Mouse (Mus musculus) monocyte, adult 2 months (primary cell): ENCODE results near the gene Unc80.
"Not testable (repeated sequence)": the region's sequence is repeated elsewhere in the genome, so short reads cannot be mapped to it uniquely, and the experiment has no call there.

Experiments used
- DNase-seq, 2 experiments: peaks; one replicate each; pipeline ENCODE4 v3.0.0; 2022; ENCODE audit warnings: low spot score in 2 of 2, low read depth in 1 of 2

Unc80 gene

DNA sequence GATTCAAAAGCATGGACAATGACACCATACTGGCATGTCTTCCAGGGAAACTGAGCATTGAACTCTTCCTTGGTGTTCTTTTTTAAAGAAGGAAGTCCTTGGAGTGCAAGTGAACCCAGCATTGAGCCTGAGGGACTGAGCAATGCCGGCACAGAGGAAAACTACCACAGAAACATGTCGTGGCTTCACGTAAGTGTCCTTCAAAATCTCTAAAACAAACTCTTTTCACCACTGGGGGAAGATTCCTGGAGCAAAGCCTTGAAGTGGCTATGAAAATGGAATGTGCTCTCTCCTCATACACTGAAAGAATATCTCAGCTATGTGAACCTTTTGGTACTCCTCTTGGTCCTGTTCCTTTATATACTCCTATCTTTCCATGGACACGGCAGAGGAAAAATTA lies 140.1 kb downstream of the Unc80 start:
- no peak for DNase-seq

DNA sequence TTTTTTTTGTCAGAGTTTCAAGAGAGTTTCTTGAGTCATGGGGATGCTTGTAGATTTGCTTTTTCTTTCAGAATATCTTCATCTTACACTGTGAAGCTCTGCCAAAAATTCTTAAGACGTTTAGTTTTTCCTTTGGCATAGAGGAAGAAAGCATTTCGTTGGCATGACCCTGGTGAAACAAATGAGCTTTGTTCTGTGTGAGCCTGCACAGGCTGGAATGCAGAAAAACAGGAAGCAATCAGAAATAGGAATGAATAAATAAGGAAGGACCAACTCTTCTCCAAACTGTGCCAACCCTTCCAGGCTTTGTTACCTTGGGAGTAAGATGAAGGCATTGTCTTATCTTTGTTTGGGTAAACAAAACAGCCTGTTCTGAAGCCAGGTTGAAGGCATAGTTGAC lies 149.0 kb downstream of the Unc80 start:
- DNase-seq = no peak

DNA sequence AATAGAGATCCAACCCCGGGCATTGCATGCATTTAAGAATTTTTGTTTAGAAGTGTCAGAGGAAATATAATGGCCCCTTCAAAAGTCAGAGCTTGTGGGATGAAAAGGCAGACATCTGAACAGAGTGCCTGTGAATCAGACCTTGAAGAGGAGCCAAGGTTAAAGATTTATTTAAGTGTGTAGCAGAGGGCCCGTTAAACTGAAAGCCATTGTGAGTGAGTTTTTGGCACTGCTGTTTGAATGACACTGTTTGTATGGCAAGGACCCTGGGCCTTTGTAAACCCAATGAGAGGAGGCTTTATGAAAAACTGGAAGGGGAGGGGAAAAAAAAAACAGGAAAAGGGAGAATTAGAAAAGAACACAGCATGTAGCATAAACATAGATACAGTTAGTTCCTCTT lies 170.0 kb downstream of the Unc80 start:
- DNase-seq = no peak

DNA sequence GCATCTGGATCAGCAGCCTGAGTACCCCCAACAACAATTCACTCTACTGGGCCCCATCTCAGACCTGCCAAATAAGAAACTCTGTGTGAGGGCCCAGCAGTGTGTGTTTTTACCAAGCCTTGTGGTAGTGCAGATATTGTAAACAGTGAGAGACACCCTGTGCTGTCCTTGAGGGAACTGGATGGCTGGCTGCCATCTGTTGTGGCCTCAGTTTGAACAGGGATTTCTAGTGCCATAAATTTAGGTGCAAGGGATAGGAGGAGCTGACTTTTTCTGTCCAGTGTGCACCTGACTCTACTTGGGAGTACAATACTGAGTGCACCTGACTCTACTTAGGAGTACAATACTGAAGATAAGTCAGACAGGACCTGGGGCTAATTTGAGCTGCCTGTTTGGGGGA lies 178.7 kb downstream of the Unc80 start:
- DNase-seq = no peak

DNA sequence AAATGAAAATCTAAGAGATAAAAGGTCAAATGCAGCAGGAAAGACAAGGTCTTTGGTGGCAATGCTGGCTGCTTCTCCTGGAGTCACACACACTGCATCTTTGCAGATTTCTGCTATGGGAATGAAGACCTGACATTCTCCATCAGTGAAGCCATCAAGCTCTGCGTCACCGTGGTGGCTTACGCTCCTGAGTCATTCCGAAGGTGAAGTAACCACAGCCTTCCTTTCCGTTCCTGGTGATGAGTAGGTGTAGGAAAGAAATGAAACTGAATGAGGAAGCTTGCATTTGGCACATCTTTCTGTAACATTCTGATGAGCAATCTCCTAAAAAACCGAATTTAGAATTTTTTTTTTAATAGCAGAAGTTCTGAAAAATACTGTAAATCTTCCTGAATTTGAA lies 181.4 kb downstream of the Unc80 start:
- DNase-seq = no peak

DNA sequence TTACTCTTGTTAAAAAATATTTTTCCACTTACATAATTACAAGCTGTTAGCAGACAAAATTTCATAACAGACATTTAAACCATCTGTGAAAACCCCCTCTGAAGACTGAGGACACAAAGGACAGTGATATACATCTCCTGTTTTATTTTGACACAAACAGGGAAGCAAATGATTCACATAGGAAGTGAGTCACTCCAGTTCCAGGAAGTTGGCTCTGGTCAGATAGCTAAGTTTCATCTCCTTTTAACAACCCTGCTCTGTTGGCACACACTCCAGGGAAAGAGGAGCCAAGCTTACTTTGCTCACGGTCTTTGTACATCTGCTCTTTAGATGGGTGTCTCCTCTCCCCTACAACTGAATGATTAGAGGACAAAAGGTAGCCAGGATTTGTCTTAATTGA lies 181.8 kb downstream of the Unc80 start:
- no peak for DNase-seq

DNA sequence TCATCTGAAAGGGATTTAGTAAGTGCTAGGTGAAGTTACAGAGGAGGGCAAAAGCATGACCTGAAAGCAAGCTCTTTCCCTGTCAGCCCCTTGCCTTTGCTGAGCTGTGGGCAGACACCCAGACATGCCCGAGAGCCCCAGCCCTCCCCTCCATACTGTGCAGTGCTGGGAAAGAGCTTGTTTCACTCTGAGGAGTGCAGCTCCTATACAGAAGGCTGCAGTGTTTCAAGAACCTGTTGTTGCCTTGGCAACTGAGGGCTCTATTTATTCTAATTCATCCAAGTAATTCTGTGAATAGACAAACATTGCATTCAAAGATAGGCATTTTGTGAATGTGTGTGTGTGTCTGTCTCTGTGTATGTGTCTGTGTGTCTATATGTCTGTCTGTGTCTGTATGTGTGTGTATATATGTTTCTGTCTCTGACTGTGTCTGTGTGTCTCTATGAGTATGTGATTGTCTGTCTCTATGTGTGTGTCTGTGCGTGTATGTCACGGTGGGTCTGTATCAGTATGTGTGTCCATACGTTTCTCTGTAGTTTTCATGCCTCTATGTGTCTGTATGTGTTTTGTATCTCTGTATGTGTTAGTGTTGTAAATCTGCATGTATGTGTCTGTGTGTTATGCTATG lies 187.1 kb downstream of the Unc80 start:
- DNase-seq = no peak

DNA sequence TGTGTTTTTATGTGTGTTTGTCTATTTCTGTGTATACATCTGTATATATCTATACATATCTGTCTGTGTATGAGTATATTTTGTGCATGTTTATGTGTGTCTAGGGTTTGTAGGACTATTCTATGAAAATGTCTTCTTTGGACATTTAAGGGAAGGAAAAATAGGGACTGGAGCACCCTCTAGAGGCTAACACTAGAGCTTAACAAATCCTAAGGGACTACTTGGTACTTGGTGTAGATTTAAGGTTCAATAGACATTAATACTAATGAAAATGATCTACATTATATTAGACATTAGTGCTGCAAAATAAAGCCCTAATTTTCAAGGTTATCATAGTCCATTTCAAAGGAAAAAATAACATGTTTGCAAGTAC lies 187.6 kb downstream of the Unc80 start:
- DNase-seq = no peak

DNA sequence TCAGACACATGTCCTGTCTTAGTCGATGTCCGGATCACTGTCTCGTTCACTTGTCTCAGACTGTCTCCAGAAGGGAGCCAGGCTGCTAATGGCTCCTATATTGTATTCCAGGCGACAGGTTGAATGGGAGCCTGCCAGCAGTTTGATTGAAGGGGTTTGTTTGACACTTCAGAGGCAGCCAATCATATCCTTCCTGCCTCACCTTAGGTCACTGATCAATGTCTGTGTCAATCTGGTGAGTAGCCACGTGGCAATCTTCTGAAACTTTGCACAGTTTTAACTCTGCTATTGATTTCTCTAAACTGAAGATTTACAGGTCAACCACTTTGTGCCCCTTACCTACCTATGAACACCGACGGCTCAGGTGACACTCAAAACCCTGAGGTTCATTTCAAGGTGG lies 203.3 kb downstream of the Unc80 start:
- no peak for DNase-seq

DNA sequence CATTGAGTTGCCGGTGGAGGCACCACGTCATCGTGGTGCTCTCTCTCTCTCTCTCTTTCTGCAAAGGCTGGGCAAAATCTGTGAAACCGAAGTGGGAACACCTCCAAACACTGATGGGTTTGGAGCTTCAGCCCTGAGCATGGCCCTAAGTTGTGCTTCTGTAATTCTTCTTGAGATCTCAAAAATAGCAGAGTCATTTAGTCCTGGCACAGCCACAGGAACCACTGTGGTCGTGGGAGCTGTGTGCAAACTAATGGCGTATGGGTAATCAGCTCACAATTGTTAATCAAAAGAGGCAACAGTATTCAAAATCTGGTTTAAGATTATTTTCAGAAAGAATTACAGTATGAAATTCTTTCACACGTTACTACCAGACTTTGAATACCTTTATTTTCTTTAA lies 204.6 kb downstream of the Unc80 start:
- no peak for DNase-seq

DNA sequence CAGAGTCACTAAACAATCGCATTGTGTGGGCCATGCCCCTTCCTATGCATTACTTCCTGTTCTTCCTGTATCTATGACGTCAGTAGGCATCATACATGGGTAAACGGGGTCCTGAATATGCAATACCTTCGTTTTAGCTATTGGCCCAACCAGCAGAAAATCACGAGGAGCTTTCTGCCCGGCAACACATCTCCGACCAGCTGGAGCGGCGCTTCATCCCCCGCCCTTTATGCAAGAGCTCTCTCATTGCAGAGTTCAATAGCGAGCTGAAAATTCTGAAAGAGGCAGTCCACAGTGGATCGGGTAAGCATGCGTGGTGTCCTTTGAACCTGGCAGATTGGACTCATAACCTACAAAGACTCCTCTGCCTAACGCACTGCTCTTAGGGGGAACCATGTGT lies 209.8 kb downstream of the Unc80 start:
- DNase-seq = no peak

DNA sequence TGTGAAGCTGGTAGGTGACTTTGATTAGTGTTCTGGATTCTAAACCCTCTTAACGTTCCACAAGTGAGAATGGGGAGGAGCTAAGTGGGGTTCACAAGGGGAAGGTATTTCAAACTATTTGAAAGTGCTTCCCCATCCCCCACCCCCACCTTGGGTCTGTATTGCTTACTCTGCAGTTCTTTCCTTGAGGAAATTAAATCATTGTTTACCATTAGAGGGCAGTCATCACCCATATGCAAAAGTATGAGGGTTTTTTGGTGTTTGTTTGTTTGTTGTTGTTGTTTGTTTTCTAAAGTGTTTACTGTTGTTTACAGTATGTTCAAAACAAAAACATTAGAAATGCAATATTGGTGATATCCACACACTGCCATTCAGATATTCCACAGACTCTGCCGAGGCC lies 210.5 kb downstream of the Unc80 start:
- no peak for DNase-seq

DNA sequence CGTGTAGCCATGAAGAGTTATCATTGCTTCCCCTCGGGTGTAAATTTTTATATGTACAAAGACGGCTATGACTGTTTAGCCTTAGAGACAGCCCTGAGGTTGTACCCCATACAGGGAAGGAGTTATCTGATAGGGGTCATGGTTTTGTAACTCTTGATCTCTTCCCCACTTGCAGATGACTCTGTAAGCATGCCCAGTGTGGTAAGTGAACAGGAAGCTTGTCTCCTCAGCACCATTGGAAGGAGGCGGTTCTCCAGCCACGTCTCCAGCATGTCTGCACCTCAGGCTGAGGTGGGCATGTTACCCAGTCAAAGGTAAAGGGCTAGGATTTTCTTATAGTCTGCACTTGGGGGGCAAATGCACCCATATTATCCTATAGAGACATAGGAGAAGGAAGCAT lies 214.8 kb downstream of the Unc80 start:
- no peak for DNase-seq

DNA sequence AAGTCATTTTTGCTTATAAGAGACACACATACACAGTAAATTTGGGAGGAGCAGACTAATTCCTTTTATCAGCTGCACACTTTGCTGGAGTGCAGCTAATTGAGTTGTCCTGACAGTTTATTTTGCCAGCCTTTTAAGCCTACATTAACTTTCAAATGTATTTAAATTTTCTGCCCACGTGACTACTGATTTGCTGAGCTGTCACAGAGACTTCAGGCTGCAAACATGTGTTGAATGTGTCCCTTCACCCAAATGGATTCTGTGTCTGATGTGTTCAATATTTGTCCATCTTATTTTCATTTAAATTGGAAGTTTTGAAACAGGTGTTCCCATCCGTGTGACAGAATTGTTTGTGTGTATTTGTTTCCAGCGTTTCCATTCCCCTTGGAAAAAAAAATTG lies 223.6 kb downstream of the Unc80 start:
- no peak for DNase-seq

DNA sequence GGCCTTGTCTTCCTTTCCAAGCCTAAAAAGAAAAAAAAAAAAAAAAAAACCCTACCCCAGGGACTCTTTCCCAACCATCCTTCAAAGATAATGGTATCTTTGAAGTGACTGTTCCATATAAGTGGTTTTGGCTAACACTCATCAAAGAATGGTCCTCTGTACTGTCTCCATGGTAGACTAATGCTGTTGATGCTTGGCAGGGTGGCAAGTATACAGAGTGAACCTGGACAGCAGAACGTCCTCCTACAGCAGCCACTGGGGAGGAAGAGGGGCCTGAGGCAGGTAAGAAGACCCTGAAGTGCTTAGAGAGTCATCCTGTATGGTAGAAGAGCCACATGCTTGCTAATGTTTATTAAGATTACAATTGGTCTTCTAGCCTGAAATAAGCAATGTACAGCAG lies 224.1 kb downstream of the Unc80 start:
- no peak for DNase-seq

DNA sequence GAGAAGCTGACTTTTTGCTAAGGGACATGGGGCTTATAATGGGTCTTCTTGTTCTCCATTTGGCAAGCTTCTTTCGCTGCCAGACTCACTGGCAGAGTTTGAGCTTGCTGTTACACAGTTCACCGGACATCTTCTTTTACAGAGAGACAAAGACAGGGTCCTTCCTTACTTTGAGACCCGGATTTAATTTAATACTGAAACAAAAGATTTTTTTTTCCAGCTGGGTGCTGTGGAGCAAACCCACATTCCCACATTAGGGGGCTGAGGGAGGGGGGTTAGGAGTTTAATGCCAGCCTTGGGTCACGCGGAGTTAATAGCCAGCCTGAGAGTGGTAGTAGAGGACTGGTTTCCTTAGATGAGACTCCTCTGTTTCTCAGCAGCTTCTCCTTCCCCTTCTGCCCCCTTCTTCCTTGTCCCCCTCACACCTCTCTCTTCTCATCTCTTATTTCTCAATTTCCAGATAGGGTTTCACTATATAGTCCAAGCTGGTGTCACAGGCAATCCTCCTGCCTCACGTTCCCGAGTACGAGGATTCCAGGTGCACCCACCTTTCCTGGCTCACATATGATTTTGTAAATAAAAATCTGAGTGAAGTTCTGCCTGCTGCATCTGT lies 224.7 kb downstream of the Unc80 start:
- DNase-seq = no peak

DNA sequence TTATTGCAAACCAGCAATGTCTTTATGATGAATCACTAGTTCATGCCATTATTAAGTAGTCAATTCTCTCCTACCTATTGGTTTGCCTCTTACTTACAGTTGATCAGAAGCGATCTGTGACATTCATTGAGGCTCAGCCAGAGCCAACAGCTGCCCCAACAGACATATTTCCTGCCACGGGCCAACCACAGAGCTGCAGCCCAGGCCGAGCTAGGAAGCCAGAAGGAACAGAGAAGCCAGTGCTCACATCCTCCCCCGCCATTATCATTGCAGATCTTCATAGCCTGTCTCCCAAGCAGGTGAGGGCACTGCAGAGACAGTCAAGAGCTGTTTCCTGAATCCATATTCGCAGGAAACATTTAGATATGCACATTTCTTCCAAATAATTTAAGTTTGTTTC lies 226.1 kb downstream of the Unc80 start:
- no peak for DNase-seq

DNA sequence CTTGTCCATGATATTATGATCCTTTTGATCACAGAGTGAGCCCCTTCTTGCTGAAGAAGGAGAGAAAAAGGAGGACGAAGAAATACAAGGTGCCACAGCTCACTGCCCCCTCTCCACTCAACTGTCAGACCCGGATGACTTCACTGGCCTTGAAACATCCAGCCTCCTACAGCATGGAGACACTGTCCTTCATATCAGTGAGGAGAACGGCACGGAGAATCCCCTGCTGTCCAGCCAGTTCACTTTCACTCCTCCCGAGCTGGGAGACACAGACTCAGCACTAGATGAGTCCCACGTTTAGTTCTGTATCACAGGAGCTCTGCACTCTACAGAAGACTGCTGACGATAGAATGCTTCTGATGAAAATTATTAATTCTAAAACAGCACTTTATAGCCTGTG lies 227.1 kb downstream of the Unc80 start:
- no peak for DNase-seq

DNA sequence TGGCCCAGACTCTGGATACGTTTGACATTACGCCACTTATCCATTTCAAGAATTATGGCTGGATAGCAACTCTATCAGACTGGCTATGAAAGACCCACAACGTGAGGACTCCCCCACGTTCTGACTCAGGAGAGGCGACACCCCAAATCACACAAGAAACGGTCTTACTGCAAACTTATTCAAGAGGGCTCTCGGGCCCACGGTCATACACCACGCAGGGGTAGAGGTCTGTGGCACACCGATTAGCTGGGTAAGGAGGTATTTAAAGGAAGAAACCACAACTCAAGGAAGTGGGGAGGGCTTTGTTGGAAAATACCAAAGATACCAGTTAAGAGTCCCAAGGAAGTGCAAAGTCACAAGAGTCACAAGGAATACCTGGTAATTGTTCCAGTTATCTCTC lies 231.5 kb downstream of the Unc80 start:
- not testable (repeated sequence) for DNase-seq

DNA sequence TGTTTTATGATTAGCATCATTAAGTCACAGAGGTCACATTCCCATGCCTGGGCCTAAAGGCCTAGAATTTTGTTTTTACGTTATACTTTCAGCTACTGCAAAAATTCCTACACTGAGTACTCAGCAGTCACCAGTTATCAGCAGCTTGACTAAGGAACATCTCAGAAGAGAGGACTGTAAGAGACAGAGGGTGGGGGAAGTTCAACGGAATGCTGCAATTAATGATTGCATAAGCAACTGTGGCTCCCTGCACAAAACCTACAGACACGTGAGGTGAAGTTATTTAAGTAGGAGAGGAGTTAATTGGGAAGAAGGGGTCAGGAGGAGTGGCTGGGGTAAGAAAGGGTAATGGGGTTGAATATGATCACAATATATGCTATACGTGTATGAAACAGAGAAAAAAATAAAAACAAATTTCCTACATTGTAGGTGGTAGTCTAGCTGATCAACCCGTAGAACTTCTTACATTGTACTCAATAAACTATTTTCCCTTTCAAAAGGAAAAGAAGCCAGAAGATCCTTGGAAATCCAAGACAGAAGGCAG lies 232.1 kb downstream of the Unc80 start:
- DNase-seq = no peak

DNA sequence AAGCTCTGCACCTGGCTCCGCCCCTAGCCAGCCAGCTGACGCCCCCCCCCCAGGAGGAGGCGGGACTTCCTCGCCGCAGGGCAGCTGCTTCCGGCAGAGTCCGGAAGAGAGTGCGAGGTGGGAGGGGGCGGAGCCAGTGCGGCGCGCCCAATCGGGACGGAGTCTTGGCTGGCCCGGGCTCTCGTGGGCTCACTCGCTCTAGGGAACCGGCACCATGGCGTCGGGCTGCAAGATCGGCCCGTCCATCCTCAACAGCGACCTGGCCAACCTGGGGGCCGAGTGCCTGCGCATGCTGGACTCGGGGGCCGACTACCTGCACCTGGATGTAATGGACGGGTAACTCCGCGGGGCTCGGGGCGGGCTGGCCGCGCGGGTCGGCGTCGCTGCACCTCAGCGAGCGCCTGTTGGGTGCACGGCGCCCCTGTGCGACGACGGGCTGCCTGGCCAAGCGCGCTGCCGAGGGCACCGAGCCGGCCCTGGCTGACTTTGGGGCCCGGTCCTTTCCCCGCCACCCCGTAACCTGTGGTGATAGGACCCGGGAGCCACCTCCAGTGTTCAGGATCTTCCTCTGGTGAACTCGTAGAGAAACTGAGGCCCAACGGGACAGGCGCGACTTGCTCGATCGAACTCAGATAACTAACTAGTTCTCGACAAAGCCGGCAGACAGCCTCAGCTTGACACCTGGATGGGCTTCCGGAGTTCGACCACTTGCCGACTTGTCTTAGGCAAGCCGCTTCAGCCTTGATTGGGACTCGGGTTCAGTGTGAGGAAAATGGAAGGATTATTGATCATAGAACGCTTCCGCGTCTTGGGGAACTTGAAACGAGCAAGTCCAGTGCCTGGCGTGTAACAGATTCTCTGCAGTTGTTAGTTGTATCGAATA lies 232.8 kb downstream of the Unc80 start, which contains the start of gene Rpe:
TSS of gene Rpe (plus strand) at position 139 of the 883 bp plus-strand sequence.
- DNase-seq = peak; percentile 75 to 83

DNA sequence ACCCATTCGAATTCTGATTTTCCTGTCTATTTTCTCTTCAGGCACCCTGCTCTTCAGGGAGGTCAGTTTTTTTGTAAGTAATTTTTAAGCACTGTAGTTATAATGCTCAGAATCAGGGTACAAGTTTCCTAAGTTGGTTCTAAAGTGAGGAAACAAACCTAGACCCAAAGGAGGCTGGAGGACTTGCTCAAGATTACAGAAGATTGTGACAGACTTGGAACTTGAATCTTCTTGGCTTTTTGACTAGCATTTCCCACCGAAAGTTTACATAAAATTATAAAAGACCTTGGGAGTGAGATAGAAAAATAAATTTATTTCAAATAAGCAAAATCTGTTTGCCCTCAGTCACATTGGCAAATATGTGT lies 233.4 kb downstream of the Unc80 start:
- no peak for DNase-seq
